Mouse (Mus musculus): Measurements from ENCODE around the gene Ksr1.

GRCm38 (mm10) chr11:79144043-79144591 is 2.1 kb downstream of the Ksr1 start:
- TF ChIP-seq POLR2A (IDR thresholded peaks at IDR 0.05; ENCODE audit: extremely low read depth, insufficient read depth, low read length) (no peak), CTCF (IDR thresholded peaks at IDR 0.05; ENCODE audit: low read depth, low read length) (no peak)

Data from liver, adult 2 months (tissue).